Mouse (Mus musculus) 416B (cell line): ENCODE measurements at regions not wholly inside any gene's neighbourhood (a gene's known extent, or its start where the extent isn't known, plus 50 kb on each side); places are given as distances from the start of the nearest gene placed in this dataset.
"Not testable (repeated sequence)": the region's sequence is repeated elsewhere in the genome, so short reads cannot be mapped to it uniquely, and the experiment has no call there.

Experiments
- DNase-seq: peaks from one replicate; pipeline ENCODE4 v3.0.0; 2011; ENCODE audit warnings: low read depth

DNA sequence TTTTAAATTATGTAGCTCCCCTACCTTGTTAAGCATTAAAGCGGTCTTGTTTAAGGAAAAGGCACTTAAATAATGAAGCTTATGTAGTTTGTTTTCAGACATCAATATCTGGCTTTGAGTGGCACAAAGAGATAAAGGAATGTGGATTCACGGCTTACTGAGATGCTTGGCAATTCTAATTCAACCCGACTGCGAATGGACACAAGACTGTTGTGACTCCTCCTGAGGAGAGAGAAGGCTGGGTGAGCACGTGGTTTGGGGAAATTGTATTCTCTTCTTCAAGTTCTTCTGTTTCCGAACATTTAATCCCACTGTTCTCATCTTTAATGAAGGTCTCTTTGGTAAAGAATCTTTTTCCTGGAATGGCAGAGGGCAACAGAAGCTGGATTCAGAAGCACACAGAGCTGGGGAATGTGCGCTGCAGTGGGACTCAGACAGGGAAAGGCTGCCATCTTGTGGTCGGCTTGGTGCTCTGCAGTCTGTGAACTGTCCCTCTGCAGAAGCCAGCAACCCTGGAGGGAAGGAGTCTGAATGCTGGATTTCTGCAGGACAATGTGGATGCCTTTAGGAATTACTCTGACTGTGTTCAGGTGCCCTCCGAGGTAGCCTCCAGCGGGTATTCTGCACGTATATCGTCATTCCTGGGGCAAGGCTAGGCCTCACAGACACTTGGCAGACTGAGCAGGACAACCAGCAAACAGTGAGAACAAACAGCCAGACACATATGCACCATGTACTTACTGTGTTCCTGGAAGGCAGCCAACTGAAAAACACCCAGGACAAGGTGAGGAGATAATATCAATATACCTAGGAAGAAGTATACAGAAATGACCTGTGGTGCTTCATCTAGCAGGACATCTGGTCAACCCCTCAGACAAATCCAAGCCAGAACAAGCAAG lies 54.0 kb upstream of the Pax1 start:
- peak; percentile 60 for DNase-seq

DNA sequence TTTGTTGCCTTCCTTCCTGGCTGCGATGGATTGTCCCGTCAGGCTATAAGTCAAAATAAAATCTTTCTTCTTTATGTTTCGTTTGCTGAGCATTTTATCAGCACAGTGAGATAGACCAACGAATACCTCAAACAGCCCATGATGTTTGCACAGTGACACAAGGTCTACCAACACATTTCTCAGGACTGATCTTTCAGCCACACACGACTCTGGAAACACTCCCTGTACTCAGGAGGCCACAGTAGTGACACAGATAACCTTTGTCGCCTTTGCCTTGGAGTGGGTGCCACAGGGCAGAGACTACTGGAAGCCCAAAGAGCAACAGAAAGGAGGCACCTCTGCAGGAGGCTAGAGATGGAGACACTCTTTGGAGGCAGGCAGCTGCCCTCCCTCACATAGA lies 55.0 kb upstream of the Pax1 start:
- DNase-seq: no peak

DNA sequence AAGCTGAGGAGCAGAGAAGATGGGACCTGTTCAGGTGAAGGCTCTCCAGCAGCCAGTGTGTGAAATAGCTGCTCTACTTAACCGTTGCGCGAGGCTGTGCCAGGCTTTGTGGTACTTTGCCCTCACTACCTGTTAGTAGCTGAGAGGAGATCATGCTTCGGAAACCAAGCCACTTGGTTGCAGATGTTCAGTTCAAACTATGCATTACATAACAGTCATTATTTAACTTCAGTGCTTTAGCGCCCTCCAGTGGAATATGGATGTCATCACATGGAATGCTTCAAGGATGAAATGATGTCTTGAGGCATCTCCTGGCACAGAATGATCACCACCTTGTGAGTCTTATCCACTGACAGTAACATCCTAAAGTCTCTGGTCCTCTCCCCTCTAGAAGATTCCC lies 56.5 kb upstream of the Pax1 start:
- DNase-seq: peak; percentile 74

DNA sequence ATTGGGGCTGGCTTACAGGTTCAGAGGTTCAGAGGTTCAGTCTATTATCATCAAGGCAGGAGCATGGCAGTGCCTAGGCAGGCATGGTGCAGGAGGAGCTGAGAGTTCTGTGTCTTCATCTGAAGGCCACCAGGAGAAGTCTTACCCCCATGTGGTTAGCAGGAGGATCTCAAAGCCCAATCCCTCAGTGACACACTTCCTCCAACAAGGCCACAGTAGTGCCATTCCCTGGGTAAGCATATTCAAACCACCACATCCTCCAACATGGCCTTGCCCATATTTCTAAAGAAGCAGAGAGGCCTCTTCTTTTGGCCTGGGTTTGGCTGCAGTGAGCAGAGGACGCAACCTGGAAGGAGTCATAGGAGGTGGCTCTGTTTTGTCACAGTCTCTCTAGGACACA lies 61.2 kb upstream of the Pax1 start:
- peak; percentile 91 for DNase-seq

DNA sequence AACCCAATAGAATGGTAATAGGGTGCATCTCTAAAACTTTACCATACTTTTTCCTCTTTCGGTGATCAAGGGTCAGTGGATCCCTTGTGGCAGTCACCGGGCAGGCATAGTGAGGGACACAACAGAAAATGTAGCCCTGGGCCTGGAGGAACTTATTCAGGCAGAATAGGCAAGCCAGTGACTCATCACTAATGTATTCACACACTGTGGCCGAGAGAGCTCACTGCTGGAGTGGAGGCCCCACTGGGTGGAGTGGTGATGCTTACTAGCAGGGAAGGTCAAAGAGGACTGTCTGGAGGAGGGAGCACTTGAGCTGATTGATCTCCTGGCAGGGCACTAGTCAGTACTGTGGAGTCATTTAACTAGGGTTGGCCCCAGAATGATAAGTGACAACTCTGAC lies 62.4 kb upstream of the Pax1 start:
- DNase-seq: peak; percentile 72

DNA sequence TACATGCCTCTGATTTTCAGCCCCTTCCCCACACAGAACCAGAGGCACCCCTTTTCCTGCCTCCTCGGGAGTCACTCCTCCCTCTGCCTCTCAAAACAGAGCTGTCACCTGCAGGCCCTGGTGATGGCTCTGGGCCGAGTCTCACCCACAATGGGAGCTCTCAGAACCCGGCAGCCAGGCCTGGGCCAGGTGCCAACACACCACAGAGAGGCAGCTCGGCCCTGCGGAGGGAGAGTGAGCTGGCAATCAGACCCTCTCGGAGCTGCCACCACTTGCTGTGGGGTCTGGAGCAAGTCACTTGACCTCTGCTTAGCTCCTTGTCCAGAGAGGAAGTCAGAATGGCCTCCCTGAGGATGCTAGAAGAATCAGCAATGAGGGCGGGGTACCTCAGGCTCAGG lies 63.2 kb upstream of the Pax1 start:
- peak; percentile 86 for DNase-seq

DNA sequence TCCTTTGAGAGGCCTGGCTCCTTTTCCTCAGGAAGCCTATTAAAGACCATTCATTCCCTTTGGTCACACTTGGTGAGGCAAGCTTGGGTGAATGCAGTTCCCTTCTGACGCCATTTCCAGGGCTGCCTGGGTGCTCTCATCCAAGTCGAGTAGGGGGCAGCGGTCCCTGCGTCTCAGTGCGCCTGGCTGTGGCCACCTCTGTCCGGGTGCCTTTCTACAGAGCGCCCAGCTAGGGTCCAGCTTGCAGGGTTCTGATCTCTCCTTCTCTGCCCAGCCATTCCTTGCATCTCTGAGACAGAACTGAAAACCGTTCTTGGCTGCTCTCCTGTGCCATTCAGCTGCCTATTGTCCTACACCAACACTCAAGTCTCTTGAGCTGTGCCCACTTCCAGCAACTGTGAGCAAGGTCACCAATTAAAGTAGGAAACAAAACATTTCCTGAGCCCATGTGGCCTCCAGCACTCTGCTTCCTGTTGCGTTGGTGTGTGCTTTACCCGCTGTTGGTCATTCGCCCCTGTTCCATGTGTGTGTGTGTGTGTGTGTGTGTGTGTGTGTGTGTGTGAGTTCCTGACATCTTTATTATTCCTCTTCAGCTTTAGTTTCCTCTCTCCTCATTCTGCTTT lies 63.7 kb upstream of the Pax1 start:
- peak; percentile 91 for DNase-seq

DNA sequence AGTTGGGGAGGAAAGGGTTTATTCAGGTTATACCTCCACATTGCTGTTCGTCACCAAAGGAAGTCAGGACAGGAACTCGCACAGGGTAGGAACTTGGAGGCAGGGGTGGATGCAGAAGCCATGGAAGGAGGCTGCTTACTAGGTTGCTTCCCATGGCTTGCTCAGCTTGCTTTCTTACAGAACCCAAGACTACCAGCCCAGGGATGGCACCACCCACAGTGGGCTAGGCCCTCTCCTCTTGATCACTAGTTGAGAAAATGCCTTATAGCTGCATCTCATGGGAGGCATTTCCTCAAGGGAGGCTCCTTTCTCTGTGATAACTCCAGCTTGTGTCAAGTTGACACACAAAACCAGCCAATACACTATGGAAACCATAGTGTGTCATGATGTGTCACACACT lies 66.8 kb upstream of the Pax1 start:
- DNase-seq: not testable (repeated sequence)

DNA sequence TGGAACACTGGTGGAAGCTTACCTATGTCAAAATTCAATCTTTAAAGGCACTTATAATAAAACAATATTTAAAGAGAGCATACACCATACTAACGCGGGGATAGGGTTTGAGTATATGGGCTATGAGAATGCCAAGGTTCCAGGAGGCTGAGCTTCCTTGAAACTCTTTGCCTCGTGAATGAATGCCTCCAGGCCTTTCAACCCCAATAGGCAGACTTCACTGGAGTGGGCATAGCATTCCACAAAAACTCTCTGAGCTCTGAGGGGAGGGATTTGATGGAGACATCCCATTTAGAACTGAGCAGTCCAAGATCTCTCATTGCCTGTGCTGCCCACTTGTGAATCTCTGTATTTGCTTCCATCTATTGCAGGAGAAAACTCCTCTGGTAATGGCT lies 68.4 kb upstream of the Pax1 start:
- no peak for DNase-seq

DNA sequence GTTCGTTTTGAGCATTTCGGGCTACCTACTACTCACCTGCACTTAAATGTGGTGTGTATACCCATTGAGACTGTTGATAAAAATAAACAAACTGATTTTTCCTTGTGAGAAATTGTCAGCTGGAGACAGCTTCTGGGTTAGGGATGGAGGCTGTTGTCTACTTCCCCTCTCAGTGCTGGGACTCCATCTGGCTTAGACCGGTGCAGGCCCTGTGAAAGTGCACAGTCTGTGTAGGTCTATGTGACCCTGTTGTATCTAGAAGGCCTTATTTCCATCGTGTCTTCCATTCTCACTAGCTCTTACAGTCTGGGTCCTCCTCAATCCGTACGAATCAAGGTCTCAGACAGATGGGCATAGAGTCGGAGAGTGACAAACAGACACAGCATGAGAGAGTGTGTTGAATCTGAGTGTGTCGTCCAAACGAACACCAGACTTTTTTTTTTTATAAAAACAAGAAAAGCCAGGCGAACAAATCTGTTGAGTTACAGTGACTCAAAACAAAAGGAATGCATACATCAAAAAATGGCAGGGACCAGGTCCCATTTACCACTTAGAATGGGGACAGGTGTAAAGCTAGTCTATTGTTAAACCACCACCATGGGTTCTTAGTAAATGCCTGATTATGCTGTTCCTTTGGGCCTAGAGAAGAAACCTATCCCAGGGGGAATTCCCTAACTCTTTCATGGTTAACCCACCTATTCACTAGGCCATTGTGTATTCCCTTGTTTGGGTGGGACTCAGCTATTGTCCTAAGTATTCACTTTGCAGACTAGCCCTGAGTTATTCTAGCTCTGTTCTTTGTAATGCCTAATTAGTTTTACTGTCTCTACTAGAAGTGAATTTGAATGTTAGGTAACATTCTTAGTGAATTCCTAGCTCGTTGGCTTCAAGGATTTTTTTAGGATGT lies 69.1 kb upstream of the Pax1 start:
- DNase-seq: no peak

DNA sequence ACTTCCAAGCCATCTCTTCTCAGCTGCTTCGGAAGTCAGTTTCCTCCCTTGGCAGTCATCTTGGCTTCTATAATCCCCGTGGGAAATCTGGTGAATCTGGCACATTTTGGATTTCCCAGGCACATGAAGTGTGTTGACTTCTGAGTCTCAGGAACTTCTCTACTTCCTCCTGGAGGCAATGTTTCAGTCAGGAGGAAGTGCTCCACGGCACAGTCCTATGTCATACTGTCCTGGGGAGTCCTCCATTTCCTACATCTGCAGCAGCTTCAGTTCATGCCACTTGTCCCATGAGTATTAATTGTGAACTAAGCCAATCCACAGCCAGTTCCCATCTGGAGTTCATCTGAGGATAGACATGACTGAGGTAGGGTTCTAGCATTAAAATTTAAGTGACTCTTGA lies 78.3 kb upstream of the Pax1 start:
- no peak for DNase-seq

DNA sequence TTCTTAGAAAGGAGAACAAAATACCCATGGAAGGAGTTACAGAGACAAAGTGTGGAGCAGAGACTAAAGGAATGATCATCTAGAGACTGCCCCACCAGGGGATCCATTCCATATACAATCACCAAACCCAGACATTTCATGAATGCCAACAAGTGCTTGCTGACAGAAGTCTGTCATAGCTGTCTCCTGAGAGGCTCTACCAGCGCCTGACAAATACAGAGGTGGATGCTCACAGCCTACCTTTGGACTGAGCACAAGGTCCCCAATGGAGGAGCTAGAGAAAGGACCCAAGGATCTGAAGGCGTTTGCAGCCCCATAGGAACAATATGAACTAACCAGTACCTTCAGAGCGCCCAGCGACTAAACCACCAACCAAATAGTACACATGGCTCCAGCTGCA lies 83.6 kb upstream of the Nkx2-2 start:
- no peak for DNase-seq

DNA sequence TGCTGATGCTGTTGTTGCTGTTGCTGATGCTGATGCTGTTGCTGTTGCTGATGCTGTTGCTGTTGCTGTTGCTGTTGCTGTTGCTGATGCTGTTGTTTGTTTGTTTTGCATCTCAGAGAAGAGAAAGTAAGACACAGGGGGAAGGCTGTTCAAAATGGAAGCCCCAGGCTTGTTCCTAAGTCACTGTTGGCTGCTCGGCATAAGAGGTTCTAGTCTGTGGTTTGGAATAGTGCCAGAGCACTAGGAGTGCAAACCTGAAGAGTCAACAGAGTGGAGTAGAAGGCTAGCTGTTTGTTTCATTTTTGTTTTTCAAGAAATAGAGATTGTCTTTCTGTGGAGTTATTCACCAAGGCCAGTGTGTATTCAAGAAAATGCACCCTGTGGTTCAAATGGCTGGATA lies 75.1 kb upstream of the Nkx2-2 start:
- DNase-seq: peak; percentile 77

DNA sequence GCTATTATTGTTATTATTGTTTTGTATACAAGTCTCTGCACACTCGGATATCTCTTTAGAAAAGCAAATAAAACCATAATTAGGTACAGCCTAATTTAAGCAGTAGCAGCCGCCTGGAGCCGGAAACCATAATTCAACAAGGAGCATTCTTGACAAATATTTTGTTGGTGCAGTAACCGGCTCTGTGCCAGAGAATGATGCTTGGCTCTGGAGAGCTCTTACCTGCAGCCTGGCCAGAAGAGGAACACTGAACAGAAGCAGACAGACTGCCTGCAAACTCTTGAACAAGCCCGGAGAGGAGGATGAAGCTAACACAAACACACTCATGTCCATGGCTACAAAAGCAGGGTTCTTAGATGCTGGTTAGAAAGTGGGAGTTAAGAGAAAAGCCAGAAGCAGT lies 73.9 kb upstream of the Nkx2-2 start:
- no peak for DNase-seq

DNA sequence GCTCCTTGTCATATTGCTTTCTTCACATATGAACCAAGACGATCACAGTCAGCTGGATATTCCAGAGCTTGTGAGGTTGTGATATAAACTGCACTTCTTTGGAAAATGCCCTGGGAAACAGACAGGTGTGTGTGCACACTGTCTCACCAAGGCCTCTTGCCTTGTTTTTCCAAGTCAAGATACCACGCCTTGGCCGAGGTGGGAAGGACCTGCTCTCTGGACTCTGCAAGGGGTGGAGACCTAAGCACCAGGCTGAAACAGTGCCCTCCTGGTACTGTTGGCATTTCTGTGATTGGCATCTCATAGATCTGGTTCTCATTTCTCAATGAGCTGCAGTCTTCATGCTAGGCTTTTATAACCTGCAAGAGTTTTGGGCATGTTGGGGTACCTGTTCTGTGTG lies 73.2 kb upstream of the Nkx2-2 start:
- no peak for DNase-seq

DNA sequence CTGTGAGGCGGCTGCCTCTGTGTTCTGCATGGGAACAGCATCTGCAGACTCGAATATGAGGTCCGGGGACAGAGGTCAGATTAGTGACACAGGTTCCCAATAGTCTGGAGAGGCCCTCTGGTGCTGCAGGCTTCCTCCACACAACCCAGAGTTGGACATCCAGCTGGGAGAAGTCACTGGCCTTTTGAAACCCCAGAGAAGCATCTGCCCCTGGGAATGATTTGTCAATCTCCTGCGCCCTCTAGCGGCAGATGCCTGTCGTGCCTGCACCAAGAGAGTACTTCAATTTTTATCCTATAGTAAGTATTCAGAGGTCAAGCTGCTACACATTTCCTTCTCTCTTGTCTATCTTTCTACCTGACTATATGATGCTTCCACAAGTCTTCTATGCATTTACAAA lies 62.7 kb upstream of the Nkx2-2 start:
- peak; percentile 64 for DNase-seq

DNA sequence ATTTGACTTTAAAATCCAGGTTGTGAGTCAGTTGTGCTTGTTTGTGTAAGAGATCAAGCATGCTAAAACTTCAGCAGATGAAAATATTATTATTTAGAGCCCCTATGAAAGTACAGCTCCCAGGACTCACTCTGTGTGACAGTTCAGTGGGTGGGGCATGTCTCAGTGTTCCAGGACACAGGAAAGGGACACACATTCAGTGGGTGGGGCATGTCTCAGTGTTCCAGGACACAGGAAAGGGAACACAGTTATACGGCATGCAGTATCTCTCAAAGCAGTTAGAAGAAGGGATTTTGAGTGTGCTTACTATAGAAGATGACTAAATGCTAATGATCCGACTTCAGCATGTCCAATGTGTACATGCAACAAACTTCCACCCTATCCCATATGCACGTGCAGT lies 60.9 kb upstream of the Nkx2-2 start:
- no peak for DNase-seq

DNA sequence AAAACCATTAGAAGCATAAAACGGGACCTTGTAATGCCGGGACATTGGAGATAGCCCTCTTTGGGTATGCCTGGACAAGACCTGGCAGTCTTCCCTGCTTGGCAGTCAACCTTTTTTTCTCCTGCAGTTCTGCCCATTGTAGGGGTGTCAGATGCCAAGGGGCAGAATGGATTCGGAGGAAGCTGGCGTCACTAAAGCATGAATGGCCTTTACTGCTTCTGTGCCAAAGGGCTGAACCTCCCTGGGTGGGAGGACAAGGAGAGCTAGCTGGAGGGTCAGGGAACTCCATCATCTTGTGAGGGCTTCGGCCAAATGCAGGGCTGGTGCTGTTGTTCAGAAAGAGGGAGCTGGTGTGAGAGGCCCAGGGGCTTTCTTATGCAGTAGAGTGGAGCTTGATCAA lies 60.1 kb upstream of the Nkx2-2 start:
- no peak for DNase-seq

DNA sequence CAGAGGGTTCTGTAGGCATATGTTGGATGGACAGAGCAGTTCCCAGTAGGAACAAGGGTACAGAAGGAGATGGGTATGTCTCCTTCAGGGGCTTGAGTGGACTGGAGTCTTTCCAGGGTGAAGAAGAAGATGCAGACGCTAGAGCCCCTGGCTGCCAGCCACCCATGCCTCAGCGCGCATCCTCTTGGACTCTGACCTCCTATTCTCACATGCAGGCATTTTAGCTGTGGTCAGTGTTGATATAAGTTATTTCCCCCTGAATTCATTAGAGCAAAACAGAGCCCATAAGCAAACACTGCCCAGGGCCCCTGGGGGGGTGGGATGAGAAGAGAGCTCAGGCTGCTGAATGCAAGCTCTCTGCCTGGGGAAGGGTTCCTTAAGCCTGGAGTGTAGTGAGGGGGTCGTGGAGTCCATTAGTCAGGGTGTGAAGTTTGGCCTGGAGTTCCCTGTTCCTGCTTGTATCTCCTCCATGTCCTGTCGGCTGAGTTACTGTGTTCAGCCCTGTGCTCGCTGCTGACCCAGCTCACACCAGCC lies 54.0 kb upstream of the Nkx2-2 start:
- DNase-seq: no peak

DNA sequence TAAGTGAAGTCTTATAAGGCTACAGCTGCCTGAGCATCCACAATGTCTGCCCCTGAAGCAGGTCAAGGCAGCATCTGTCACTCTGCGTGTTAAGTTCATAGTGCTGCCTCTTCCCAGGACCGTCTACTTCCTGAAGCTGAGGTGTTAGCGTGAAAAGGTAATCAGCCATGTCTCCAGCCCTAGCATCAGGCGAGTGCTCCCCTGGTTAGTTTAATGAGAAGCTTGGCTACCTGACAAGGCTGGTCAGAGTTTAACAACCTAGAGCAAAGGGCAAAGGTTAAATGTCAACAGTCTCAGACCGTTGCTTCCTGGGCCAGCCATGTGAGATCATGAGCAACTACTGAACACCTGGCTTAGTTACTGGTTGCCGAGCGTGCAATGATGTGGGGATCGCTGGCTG lies 53.2 kb upstream of the Nkx2-2 start:
- no peak for DNase-seq

DNA sequence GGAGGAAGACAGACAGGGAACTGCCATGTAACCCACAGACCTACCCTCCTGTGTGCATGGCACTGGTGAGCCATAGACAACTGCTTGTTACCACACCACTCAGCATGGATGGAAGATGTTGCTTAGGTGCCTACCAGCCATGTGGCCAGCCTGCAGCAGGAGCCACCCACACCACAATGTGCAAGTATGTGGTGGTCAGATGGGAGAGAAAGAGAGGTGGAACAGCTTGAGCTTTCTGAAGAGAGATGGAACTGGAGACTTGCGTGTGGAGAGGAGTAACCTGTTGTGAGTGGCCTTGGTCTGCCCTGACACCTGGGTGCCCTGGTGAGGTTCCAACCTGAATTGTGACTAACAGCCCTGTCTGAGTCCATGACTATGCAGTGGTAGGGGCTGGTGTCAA lies 50.4 kb upstream of the Nkx2-2 start:
- no peak for DNase-seq
